Mouse (Mus musculus): ENCODE measurements around the gene Scn10a. TPM values are rescaled to one million over a fixed set of nuclear protein-coding genes. Genes with fewer than 3 reads are reported as not detected.

The Scn10a gene
- polyA plus RNA-seq, 1 experiment: not detected

DNA sequence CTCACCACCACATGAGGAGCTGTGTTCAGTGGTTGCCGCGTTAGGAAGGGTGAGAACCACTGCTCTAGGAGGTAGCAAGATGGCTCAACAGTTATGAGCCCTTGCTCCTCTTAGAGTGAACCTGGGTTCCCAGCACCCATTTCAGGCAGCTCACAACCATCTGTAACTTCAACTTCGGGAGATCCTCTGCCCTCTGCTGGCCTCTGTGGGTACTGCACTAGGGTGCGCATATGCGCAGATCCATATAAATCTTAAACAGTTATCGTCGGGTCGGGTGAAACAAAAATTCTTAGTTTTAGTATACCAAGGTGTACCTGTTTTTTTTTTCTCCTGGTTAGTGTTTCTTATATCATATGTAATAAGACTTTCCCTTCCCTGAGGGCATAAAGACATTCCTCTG lies 32.9 kb downstream of the Scn10a start:
- TF ChIP-seq CTCF (IDR thresholded peaks at IDR 0.05; ENCODE audit: control insufficient read depth, insufficient read depth, low read length): peak; percentile 57
- no peak for TF ChIP-seq POLR2A (IDR thresholded peaks at IDR 0.05; ENCODE audit: borderline replicate concordance, control insufficient read depth, low read depth, low read length)
- WGBS: 87% methylated on average over 8 of the region's 8 CpGs
- Histone ChIP-seq H3K27ac (ENCODE audit: control insufficient read depth, insufficient read depth, low read depth, low read length, poor library complexity) (no peak overlapping the region), H3K4me3 (replicated peaks; ENCODE audit: control insufficient read depth, low read depth, low read length) (no peak overlapping the region), H3K4me1 (ENCODE audit: control insufficient read depth, insufficient read depth, low read length) (no peaks in the 10 kb centered on the region)

DNA sequence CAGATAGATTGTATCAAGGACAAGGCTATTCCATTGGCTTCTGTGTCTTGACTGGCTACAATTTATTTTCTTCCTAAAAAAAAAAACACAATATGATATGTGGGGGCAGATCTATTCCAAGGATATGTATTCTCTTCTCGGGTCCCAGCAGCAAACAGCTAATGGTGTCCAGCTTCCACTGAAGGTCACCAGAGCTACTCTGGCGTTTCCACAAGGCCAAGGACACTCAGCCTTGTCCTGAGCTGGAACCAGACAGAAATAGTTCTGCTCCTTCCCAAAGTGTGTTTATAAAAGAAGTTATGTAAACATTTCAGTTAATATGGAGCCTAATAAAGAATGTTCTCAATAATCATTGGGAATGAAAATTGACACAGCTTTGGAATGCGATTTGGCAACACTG lies 38.2 kb downstream of the Scn10a start:
- no peak for TF ChIP-seq POLR2A (IDR thresholded peaks at IDR 0.05; ENCODE audit: borderline replicate concordance, control insufficient read depth, low read depth, low read length)
- no peak for TF ChIP-seq CTCF (IDR thresholded peaks at IDR 0.05; ENCODE audit: control insufficient read depth, insufficient read depth, low read length)
- no peaks in the 10 kb centered on the region for H3K4me1 ChIP-seq (ENCODE audit: control insufficient read depth, insufficient read depth, low read length)
- WGBS: 75% methylated on average over 3 of the region's 3 CpGs
- H3K27ac ChIP-seq (ENCODE audit: control insufficient read depth, insufficient read depth, low read depth, low read length, poor library complexity): no peak overlapping the region
- H3K4me3 ChIP-seq (replicated peaks; ENCODE audit: control insufficient read depth, low read depth, low read length): no peak overlapping the region

DNA sequence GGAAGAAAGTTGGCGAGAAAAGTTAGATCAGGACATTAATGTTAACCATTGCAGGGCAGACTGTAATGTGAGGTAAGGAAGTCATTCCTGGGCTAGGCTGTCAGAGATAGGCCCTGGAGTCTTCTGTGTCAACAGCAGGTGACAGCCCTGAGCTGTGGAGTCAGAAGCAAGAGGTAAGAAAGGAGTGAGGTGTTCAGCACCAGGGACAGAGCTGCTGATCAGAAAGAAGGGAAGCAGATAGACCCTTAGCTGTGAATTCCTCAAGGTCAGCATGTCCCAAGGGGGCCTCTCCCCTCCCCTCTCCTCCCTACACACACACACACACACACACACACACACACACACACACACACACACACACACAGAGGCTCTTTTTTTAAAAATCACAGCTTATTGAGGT lies 55.0 kb downstream of the Scn10a start:
- no peak overlapping the region for H3K4me3 ChIP-seq (replicated peaks; ENCODE audit: control insufficient read depth, low read depth, low read length)
- 22% methylated on average over 1 of the region's 1 CpGs for WGBS
- no peak overlapping the region for H3K27ac ChIP-seq (ENCODE audit: control insufficient read depth, insufficient read depth, low read depth, low read length, poor library complexity)
- TF ChIP-seq CTCF (IDR thresholded peaks at IDR 0.05; ENCODE audit: control insufficient read depth, insufficient read depth, low read length): no peak
- TF ChIP-seq POLR2A (IDR thresholded peaks at IDR 0.05; ENCODE audit: borderline replicate concordance, control insufficient read depth, low read depth, low read length): no peak
- H3K4me1 ChIP-seq (ENCODE audit: control insufficient read depth, insufficient read depth, low read length): no peaks in the 10 kb centered on the region

DNA sequence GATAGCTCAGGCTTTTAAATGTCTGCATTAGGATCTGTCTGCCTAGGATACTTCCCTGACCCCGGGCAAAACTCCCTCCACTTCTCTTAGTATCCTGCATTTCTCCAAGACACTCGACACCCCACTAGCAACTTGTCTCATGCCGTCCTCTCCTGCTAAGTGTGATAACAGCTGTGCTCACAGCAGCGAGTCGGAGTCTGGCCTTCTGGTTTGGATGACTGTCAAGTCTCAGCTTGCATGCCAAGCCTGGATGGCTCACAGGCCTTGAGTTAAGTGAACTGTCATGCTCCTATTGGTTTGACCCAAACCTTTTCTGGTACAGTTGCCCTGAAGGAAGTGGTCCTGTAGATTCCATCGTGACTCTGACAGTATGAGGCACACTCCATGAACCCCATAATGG lies 63.0 kb downstream of the Scn10a start:
- no peak overlapping the region for H3K27ac ChIP-seq (ENCODE audit: control insufficient read depth, insufficient read depth, low read depth, low read length, poor library complexity)
- TF ChIP-seq CTCF (IDR thresholded peaks at IDR 0.05; ENCODE audit: control insufficient read depth, insufficient read depth, low read length) (no peak), POLR2A (IDR thresholded peaks at IDR 0.05; ENCODE audit: borderline replicate concordance, control insufficient read depth, low read depth, low read length) (no peak)
- no peak overlapping the region for H3K4me3 ChIP-seq (replicated peaks; ENCODE audit: control insufficient read depth, low read depth, low read length)
- WGBS: 62% methylated on average over 6 of the region's 6 CpGs
- no peaks in the 10 kb centered on the region for H3K4me1 ChIP-seq (ENCODE audit: control insufficient read depth, insufficient read depth, low read length)

DNA sequence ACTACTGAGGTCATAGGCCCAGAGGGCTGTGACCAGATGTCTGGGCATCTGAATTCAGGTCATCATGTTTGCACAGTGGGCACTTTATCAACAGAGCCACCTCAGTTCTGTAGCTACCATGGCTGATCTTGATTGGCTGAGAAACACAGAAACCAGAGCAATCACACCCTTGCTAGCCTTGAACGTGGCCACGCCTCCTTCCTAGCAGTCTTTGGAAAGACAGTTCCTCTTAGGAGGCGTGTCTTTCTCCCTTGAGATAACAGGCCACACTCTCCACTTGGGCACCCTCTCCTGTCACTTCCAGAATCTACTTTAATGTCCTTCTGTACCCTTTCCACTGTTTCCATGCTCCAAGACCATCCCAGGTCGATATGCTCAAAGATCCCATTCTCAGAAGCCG lies 65.4 kb downstream of the Scn10a start:
- WGBS: 42% methylated on average over 5 of the region's 5 CpGs
- Histone ChIP-seq H3K4me1 (ENCODE audit: control insufficient read depth, insufficient read depth, low read length) (no peaks in the 10 kb centered on the region), H3K4me3 (replicated peaks; ENCODE audit: control insufficient read depth, low read depth, low read length) (no peak overlapping the region), H3K27ac (ENCODE audit: control insufficient read depth, insufficient read depth, low read depth, low read length, poor library complexity) (no peak overlapping the region)
- no peak for TF ChIP-seq POLR2A (IDR thresholded peaks at IDR 0.05; ENCODE audit: borderline replicate concordance, control insufficient read depth, low read depth, low read length)
- TF ChIP-seq CTCF (IDR thresholded peaks at IDR 0.05; ENCODE audit: control insufficient read depth, insufficient read depth, low read length): no peak

DNA sequence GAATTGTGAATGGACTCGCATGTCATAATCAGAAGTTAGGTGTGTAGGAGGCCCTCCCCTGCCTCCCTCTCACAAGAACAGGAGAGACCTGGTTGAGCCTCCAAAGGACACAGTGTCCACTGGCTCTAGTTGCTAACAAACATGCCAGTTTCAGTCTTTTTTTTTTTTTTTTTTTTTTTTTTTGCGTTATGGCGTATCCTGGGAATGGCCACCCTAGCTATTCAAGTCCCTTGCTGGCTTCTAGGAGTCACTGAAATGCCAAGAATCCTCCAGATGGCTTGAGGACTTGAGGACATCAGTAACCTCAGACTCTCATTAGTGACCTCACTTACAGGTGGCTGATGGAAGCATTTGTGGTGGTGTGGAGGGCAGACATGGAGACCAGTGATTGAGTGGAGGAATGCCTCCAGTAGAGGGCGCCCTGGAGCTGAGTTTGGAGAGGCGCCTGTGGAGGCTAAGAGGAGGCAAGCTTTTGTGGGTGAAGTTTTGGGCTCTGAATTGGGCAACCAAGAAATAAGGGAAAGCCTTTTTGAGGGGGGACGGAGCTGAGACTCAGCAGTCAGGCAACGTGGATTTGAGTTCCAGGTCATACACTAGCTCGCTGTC lies 72.1 kb downstream of the Scn10a start:
- no peaks in the 10 kb centered on the region for H3K4me1 ChIP-seq (ENCODE audit: control insufficient read depth, insufficient read depth, low read length)
- H3K4me3 ChIP-seq (replicated peaks; ENCODE audit: control insufficient read depth, low read depth, low read length): no peak overlapping the region
- no peak overlapping the region for H3K27ac ChIP-seq (ENCODE audit: control insufficient read depth, insufficient read depth, low read depth, low read length, poor library complexity)
- 56% methylated on average over 8 of the region's 8 CpGs for WGBS
- TF ChIP-seq POLR2A (IDR thresholded peaks at IDR 0.05; ENCODE audit: borderline replicate concordance, control insufficient read depth, low read depth, low read length) (no peak), CTCF (IDR thresholded peaks at IDR 0.05; ENCODE audit: control insufficient read depth, insufficient read depth, low read length) (peak; percentile 68)

GRCm38 (mm10) chr9:119641985-119642384 lies 77.1 kb downstream of the Scn10a start:
- 83% methylated on average over 6 of the region's 6 CpGs for WGBS
- Histone ChIP-seq H3K27ac (ENCODE audit: control insufficient read depth, insufficient read depth, low read depth, low read length, poor library complexity) (no peak overlapping the region), H3K4me3 (replicated peaks; ENCODE audit: control insufficient read depth, low read depth, low read length) (no peak overlapping the region), H3K4me1 (ENCODE audit: control insufficient read depth, insufficient read depth, low read length) (no peaks in the 10 kb centered on the region)
- TF ChIP-seq POLR2A (IDR thresholded peaks at IDR 0.05; ENCODE audit: borderline replicate concordance, control insufficient read depth, low read depth, low read length) (no peak), CTCF (IDR thresholded peaks at IDR 0.05; ENCODE audit: control insufficient read depth, insufficient read depth, low read length) (no peak)

DNA sequence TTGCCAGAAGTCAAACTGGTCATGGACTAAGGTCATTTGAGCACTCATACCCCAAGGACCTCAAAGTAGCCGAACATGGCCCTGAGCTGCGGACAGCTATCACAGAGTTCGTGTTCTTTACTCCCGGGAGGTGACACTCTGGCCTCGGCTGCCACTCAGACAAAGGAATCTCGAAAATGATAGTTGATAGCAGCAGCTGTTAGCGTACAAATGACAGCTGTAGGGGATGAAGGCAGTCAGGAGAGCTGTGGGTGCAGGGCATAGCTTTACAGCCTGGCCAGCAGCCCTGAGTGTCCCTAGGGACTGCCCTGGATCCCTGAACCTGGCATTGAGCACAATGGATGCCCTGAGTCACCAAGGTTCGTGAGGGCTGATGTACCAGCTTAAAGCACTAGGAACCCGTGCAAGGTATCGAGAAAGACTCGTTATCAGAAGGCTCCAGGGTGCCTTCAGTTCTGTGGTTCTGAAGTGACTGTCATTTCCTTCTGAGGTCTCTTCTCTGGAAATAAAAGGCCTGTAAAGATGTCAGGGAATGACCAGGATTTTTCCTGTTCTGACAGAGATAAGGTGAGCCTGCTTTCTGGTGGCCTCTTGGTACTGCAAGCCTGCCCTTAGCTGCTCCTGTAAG lies 84.8 kb downstream of the Scn10a start:
- TF ChIP-seq POLR2A (IDR thresholded peaks at IDR 0.05; ENCODE audit: borderline replicate concordance, control insufficient read depth, low read depth, low read length) (no peak), CTCF (IDR thresholded peaks at IDR 0.05; ENCODE audit: control insufficient read depth, insufficient read depth, low read length) (no peak)
- WGBS: 63% methylated on average over 11 of the region's 11 CpGs

More for the DNA sequence above, 84.8 kb downstream of the Scn10a start:
- H3K27ac ChIP-seq (ENCODE audit: control insufficient read depth, insufficient read depth, low read depth, low read length, poor library complexity): no peak overlapping the region
- H3K4me3 ChIP-seq (replicated peaks; ENCODE audit: control insufficient read depth, low read depth, low read length): no peak overlapping the region
- H3K4me1 ChIP-seq (ENCODE audit: control insufficient read depth, insufficient read depth, low read length): no peaks in the 10 kb centered on the region
